Mouse (Mus musculus) MEL (cell line): ENCODE measurements around the gene Tcf23. TPM values are rescaled to one million over a fixed set of nuclear protein-coding genes. Genes with fewer than 3 reads are reported as not detected.

ENCODE experiments used
- DNase-seq: peaks from one replicate; pipeline ENCODE4 v3.0.0; 2011; ENCODE audit warnings: low read depth, low spot score
- H3K27ac ChIP-seq: 2 replicates; pipeline ENCODE4 v1.5.1; 2012; ENCODE audit warnings: low read depth, mild to moderate bottlenecking, control low read depth, low read length, moderate library complexity; ENCODE audit not compliant: control insufficient read depth
- H3K27me3 ChIP-seq, 2 experiments: fragments of 150-350 bp in 1 of 2; sonication (generic) in 1 of 2; 2 replicates each; pipeline ENCODE4 v1.6.1; 2012; ENCODE audit warnings: low read length in 2 of 2, mild to moderate bottlenecking in 2 of 2, improper control_type of control experiment in 1 of 2, moderate library complexity in 1 of 2; ENCODE audit not compliant: insufficient read depth in 2 of 2, control insufficient read depth in 1 of 2
- H3K36me3 ChIP-seq, 2 experiments: 2 replicates each; pipeline ENCODE4 v1.6.1; 2012 to 2014; ENCODE audit warnings: low read length in 2 of 2, improper control_type of control experiment in 1 of 2, inconsistent platforms in 1 of 2, mild to moderate bottlenecking in 1 of 2; ENCODE audit not compliant: insufficient read depth in 2 of 2, control insufficient read depth in 1 of 2
- H3K4me1 ChIP-seq, 2 experiments: fragments of 150-350 bp in 1 of 2; sonication (generic) in 1 of 2; 2 replicates each; pipeline ENCODE4 v1.6.1; 2012; ENCODE audit warnings: low read length in 2 of 2, improper control_type of control experiment in 1 of 2, mild to moderate bottlenecking in 1 of 2; ENCODE audit not compliant: insufficient read depth in 2 of 2, control insufficient read depth in 1 of 2
- H3K4me3 ChIP-seq, 2 experiments: fragments of 150-350 bp in 1 of 2; sonication (generic) in 1 of 2; 2 replicates each; pipeline ENCODE4 v1.5.1; 2012; ENCODE audit warnings: low read depth in 2 of 2, low read length in 2 of 2, mild to moderate bottlenecking in 2 of 2, moderate library complexity in 2 of 2, control low read depth in 1 of 2, improper control_type of control experiment in 1 of 2; ENCODE audit not compliant: control insufficient read depth in 1 of 2, insufficient read depth in 1 of 2
- H3K79me2 ChIP-seq: 2 replicates; pipeline ENCODE4 v1.6.1; 2012; ENCODE audit warnings: mild to moderate bottlenecking, low read length, moderate library complexity; ENCODE audit not compliant: control insufficient read depth, poor library complexity, insufficient read depth
- H3K9ac ChIP-seq: 2 replicates; pipeline ENCODE4 v1.6.1; 2012; ENCODE audit warnings: low read depth, mild to moderate bottlenecking, control low read depth, low read length, moderate library complexity; ENCODE audit not compliant: control insufficient read depth, poor library complexity, severe bottlenecking
- H3K9me3 ChIP-seq: fragments of 150-350 bp; sonication (generic); replicated peaks from 2 replicates; pipeline ENCODE4 v1.6.1; 2012; ENCODE audit warnings: mild to moderate bottlenecking, low read length, improper control_type of control experiment, moderate library complexity; ENCODE audit not compliant: insufficient read depth
- BHLHE40 ChIP-seq: IDR thresholded peaks from 2 replicates; pipeline ENCODE4 v1.6.1; 2012; ENCODE audit warnings: low read depth, mild to moderate bottlenecking, inconsistent platforms, low read length, improper control_type of control experiment, borderline replicate concordance
- CHD2 ChIP-seq: IDR thresholded peaks from 2 replicates; pipeline ENCODE4 v1.6.1; 2011; ENCODE audit warnings: low read length, improper control_type of control experiment
- CTCF ChIP-seq, 3 experiments: IDR thresholded peaks in 2 of 3; conservative IDR thresholded peaks in 1 of 3; 2 replicates each; pipeline ENCODE4 v1.5.1; 2011 to 2012; ENCODE audit warnings: low read length in 3 of 3, low read depth in 2 of 3, mild to moderate bottlenecking in 2 of 3, improper control_type of control experiment in 1 of 3, inconsistent platforms in 1 of 3, mixed read lengths in 1 of 3, moderate library complexity in 1 of 3; ENCODE audit not compliant: control insufficient read depth in 1 of 3, insufficient read depth in 1 of 3, poor library complexity in 1 of 3, severe bottlenecking in 1 of 3
- E2F4 ChIP-seq: IDR thresholded peaks from 2 replicates; pipeline ENCODE4 v1.6.1; 2011; ENCODE audit warnings: low read depth, low read length, improper control_type of control experiment, borderline replicate concordance
- EP300 ChIP-seq, 2 experiments: IDR thresholded peaks; 2 replicates each; pipeline ENCODE4 v1.6.1; 2011; ENCODE audit warnings: improper control_type of control experiment in 2 of 2, low read length in 2 of 2, low read depth in 1 of 2, mild to moderate bottlenecking in 1 of 2
- GATA1 ChIP-seq: IDR thresholded peaks from 2 replicates; pipeline ENCODE4 v1.6.1; 2011; ENCODE audit warnings: low read depth, low read length, improper control_type of control experiment
- JUND ChIP-seq: IDR thresholded peaks from 2 replicates; pipeline ENCODE4 v1.6.1; 2011; ENCODE audit warnings: low read depth, mild to moderate bottlenecking, improper control_type of control experiment, low read length
- KAT2A ChIP-seq: conservative IDR thresholded peaks from 2 replicates; pipeline ENCODE4 v1.6.1; 2012; ENCODE audit warnings: low read depth, low read length, improper control_type of control experiment, inconsistent platforms
- MAFK ChIP-seq: IDR thresholded peaks from 2 replicates; pipeline ENCODE4 v1.6.1; 2011; ENCODE audit warnings: low read depth, mild to moderate bottlenecking, low read length, improper control_type of control experiment, borderline replicate concordance
- MAX ChIP-seq: IDR thresholded peaks from 2 replicates; pipeline ENCODE4 v1.6.1; 2011; ENCODE audit warnings: low read length, improper control_type of control experiment
- MAZ ChIP-seq: IDR thresholded peaks from 2 replicates; pipeline ENCODE4 v1.6.1; 2012; ENCODE audit warnings: low read depth, mild to moderate bottlenecking, inconsistent platforms, low read length, improper control_type of control experiment
- MXI1 ChIP-seq: IDR thresholded peaks from 2 replicates; pipeline ENCODE4 v1.6.1; 2011; ENCODE audit warnings: mild to moderate bottlenecking, low read depth, low read length, improper control_type of control experiment
- NRF1 ChIP-seq: IDR thresholded peaks from 2 replicates; pipeline ENCODE4 v1.6.1; 2014; ENCODE audit warnings: low read depth, mild to moderate bottlenecking, inconsistent platforms, low read length, improper control_type of control experiment, moderate library complexity; ENCODE audit not compliant: poor library complexity, insufficient read depth, severe bottlenecking
- POLR2AphosphoS5 ChIP-seq: IDR thresholded peaks from 2 replicates; pipeline ENCODE4 v1.6.1; 2012; ENCODE audit warnings: low read depth, borderline replicate concordance, mild to moderate bottlenecking, inconsistent platforms, low read length, moderate library complexity, mixed read lengths
- RAD21 ChIP-seq: IDR thresholded peaks from 2 replicates; pipeline ENCODE4 v1.6.1; 2011; ENCODE audit warnings: mild to moderate bottlenecking, low read depth, low read length, improper control_type of control experiment
- SMC3 ChIP-seq: IDR thresholded peaks from 2 replicates; pipeline ENCODE4 v1.6.1; 2011; ENCODE audit warnings: low read depth, low read length, improper control_type of control experiment
- TAL1 ChIP-seq: IDR thresholded peaks from 2 replicates; pipeline ENCODE4 v1.6.1; 2012; ENCODE audit warnings: mild to moderate bottlenecking, inconsistent platforms, low read length, moderate library complexity, mixed read lengths
- TBP ChIP-seq: IDR thresholded peaks from 2 replicates; pipeline ENCODE4 v1.8.0; 2011; ENCODE audit warnings: low read depth, low read length, improper control_type of control experiment
- TCF12 ChIP-seq: IDR thresholded peaks from 2 replicates; pipeline ENCODE4 v1.6.1; 2014; ENCODE audit warnings: low read depth, mild to moderate bottlenecking, inconsistent platforms, low read length, improper control_type of control experiment, moderate library complexity
- UBTF ChIP-seq: IDR thresholded peaks from 2 replicates; pipeline ENCODE4 v1.6.1; 2012; ENCODE audit warnings: low read depth, mild to moderate bottlenecking, inconsistent platforms, low read length, improper control_type of control experiment, moderate library complexity, borderline replicate concordance; ENCODE audit not compliant: insufficient read depth
- USF1 ChIP-seq: IDR thresholded peaks from 2 replicates; pipeline ENCODE4 v1.6.1; 2014; ENCODE audit warnings: low read depth, mild to moderate bottlenecking, inconsistent platforms, low read length, improper control_type of control experiment, moderate library complexity
- USF2 ChIP-seq, 2 experiments: IDR thresholded peaks; 2 replicates each; pipeline ENCODE4 v1.6.1; 2011 to 2012; ENCODE audit warnings: improper control_type of control experiment in 2 of 2, low read length in 2 of 2, borderline replicate concordance in 1 of 2, inconsistent platforms in 1 of 2, low read depth in 1 of 2, mild to moderate bottlenecking in 1 of 2; ENCODE audit not compliant: insufficient read depth in 1 of 2
- ZC3H11A ChIP-seq: IDR thresholded peaks from 2 replicates; pipeline ENCODE4 v1.6.1; 2012; ENCODE audit warnings: low read depth, mild to moderate bottlenecking, inconsistent platforms, low read length, improper control_type of control experiment
- ZMIZ1 ChIP-seq: IDR thresholded peaks from 2 replicates; pipeline ENCODE4 v1.6.1; 2012; ENCODE audit warnings: low read depth, mild to moderate bottlenecking, inconsistent platforms, low read length, improper control_type of control experiment, moderate library complexity
- polyA plus RNA-seq, 2 experiments: library from polyadenylated mRNA; stranded (reverse) in 1 of 2; unstranded in 1 of 2; fragments of >175 nt in 1 of 2; fragments of >200 nt in 1 of 2; gene quantifications; 2 replicates each; pipeline versions ENCODE4 v1.2.1 to v1.2.4; 2012; ENCODE audit warnings: low replicate concordance in 2 of 2, low read depth in 1 of 2; ENCODE audit not compliant: insufficient read length in 2 of 2, insufficient read depth in 1 of 2, missing spikeins in 1 of 2
- total RNA-seq: library from RNA; depleted of rRNA; stranded (reverse); fragments of 300-350 nt; gene quantifications from 2 replicates; pipeline ENCODE4 v1.2.3, GENCODE M21; 2012

Tcf23 gene
- total and polyA plus RNA-seq, 3 experiments = 0.07 to 0.08 TPM; not detected in 1

DNA sequence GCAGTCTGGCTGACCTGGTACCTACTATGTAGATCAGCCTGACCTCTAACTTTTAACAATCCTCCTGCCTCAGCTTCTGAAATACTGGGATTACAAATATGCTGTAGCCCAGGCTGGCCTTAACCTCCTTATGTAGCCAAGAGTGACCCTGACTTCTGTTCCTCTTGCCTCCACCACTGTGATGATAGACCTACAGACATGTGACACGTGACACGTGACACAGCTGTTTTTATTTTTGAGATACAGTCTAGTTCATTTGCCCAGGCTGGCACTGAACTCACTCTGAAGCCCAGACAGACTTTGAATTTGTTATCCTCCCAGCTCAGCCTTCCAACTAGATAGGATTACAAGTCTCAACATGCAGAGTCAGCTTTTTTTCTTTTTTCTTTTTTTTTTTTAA lies 32.5 kb downstream of the Tcf23 start:
- Histone ChIP-seq H3K79me2 (no peaks in the 10 kb centered on the region), H3K36me3 (no peaks in the 10 kb centered on the region), H3K27me3 (0 out of 4 replicates have a peak, but pooled peaks cover 0 to 6% of the 10 kb centered on the region in 2 experiments), H3K9ac (no peak overlapping the region), H3K4me3 (no peak overlapping the region), H3K27ac (no peak overlapping the region), H3K9me3 (no peaks in the 10 kb centered on the region), H3K4me1 (no peaks in the 10 kb centered on the region)
- TF ChIP-seq SMC3 (no peak), MAZ (no peak), BHLHE40 (peak; percentile 83), NRF1 (no peak), KAT2A (no peak), E2F4 (no peak), MXI1 (no peak), JUND (no peak), USF2 (IDR thresholded peaks at IDR 0.05; ENCODE audit: borderline replicate concordance in 1 of 2, insufficient read depth in 1 of 2, low read depth in 1 of 2, low read length in 2 of 2) (peak in 1 of 2 experiments; percentile 76; a peak in 3 of 4 replicates), CHD2 (no peak), TAL1 (no peak), MAFK (peak; percentile 65), USF1 (peak; percentile 91), MAX (peak; percentile 87), TBP (no peak)
- peak; percentile 47 for DNase-seq

GRCm38 (mm10) chr5:31001560-31001959 lies 33.1 kb downstream of the Tcf23 start:
- H3K36me3 ChIP-seq = no peaks in the 10 kb centered on the region
- H3K27ac ChIP-seq = no peak overlapping the region
- no peak for TF ChIP-seq TBP
- no peak for TF ChIP-seq GATA1
- no peak for TF ChIP-seq MAX
- TF ChIP-seq MXI1 = no peak
- no peak for TF ChIP-seq USF1
- TF ChIP-seq E2F4 = no peak
- TF ChIP-seq EP300 (IDR thresholded peaks at IDR 0.05; ENCODE audit: low read depth in 1 of 2, low read length in 2 of 2) = no peak
- TF ChIP-seq POLR2AphosphoS5 = no peak
- peak; percentile 37 to 56 (median 49) for TF ChIP-seq CTCF (IDR thresholded peaks at IDR 0.05 in 2 of 3, conservative IDR thresholded peaks at IDR 0.05 in 1 of 3; ENCODE audit: control insufficient read depth in 1 of 3, insufficient read depth in 1 of 3, low read depth in 2 of 3, low read length in 3 of 3, poor library complexity in 1 of 3, severe bottlenecking in 1 of 3)
- TF ChIP-seq ZC3H11A = no peak
- no peak for TF ChIP-seq ZMIZ1
- no peak for TF ChIP-seq JUND
- no peak for TF ChIP-seq UBTF
- no peak for TF ChIP-seq CHD2
- TF ChIP-seq TCF12 = no peak
- no peak for TF ChIP-seq NRF1
- peak; percentile 23 for TF ChIP-seq RAD21
- TF ChIP-seq SMC3 = peak; percentile 39
- H3K4me3 ChIP-seq = no peak overlapping the region
- no peak overlapping the region for H3K9ac ChIP-seq
- 0 out of 4 replicates have a peak, but pooled peaks cover under 1 to 4% of the 10 kb centered on the region in 2 experiments for H3K27me3 ChIP-seq
- no peaks in the 10 kb centered on the region for H3K79me2 ChIP-seq
- no peaks in the 10 kb centered on the region for H3K4me1 ChIP-seq
- peak; percentile 51 for DNase-seq
- H3K9me3 ChIP-seq = no peaks in the 10 kb centered on the region
